Mouse (Mus musculus) embryonic fibroblast, embryonic 13.5 days (primary cell): ENCODE results near the gene Auts2.

Experiments
- CTCF ChIP-seq: IDR thresholded peaks from 2 replicates; pipeline ENCODE4 v1.5.1; 2011; ENCODE audit warnings: mild to moderate bottlenecking, control low read depth, low read length, moderate library complexity, borderline replicate concordance; ENCODE audit not compliant: insufficient read depth
- POLR2A ChIP-seq: IDR thresholded peaks from 2 replicates; pipeline ENCODE4 v1.6.1; 2011; ENCODE audit warnings: low read depth, mild to moderate bottlenecking, control low read depth, low read length, moderate library complexity

DNA sequence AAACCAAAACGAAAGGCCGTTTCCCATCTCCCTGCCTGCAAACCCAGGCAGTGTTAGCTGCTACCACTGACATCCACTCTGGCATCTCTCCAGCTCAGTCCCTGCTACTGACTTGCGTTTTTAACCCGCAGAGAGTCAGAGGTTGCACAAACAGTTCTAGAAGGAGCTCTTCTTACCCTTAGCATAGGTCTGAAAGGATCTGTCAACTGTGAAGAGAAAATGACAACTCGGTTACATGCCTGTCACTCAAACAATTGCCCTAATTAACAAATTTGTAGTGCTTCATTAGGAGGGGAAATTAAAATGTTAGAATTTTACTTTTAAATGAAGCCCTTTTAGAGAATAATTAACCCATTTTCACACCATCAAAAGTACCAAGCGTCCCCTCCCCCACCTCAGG lies 1083.2 kb downstream of the Auts2 start:
- TF ChIP-seq CTCF (no peak), POLR2A (no peak)
